Mouse (Mus musculus): ENCODE data around the gene Gm11634. TPM values are rescaled to one million over a fixed set of nuclear protein-coding genes. Genes with fewer than 3 reads are reported as not detected.
"Not testable (repeated sequence)": the region's sequence is repeated elsewhere in the genome, so short reads cannot be mapped to it uniquely, and the experiment has no call there.

Gene Gm11634
- polyA plus RNA-seq, 1 experiment from 2014 or later, result not detected

GRCm38 (mm10) chr11:101618596-101618995, 19.5 kb upstream of the Gm11634 start:
- H3K36me3 ChIP-seq (ENCODE audit: control insufficient read depth, insufficient read depth, low read length), result no peaks in the 10 kb centered on the region
- no peak overlapping the region for H3K27ac ChIP-seq (ENCODE audit: low read depth, low read length)
- no peak overlapping the region for H3K4me2 ChIP-seq (ENCODE audit: low read length)
- no peak overlapping the region for H3K4me3 ChIP-seq (ENCODE audit: low read length)
- peaks cover 12% of the 10 kb centered on the region for H3K4me1 ChIP-seq (ENCODE audit: control insufficient read depth, insufficient read depth, low read depth, low read length)
- no peaks in the 10 kb centered on the region for H3K9me3 ChIP-seq (ENCODE audit: control insufficient read depth, low read length)
- ATAC-seq, result no peak
- no peaks in the 10 kb centered on the region for H3K27me3 ChIP-seq (replicated peaks; ENCODE audit: control insufficient read depth, insufficient read depth, low read length)
- WGBS, result 70% methylated on average over 3 of the region's 3 CpGs
- no peak overlapping the region for H3K9ac ChIP-seq (ENCODE audit: low read depth, low read length)

- H3K4me3 ChIP-seq (ENCODE audit: low read length), result no peak overlapping the region
- no peaks in the 10 kb centered on the region for H3K9me3 ChIP-seq (ENCODE audit: control insufficient read depth, low read length)
- 5% methylated on average over 8 of the region's 8 CpGs for WGBS
- H3K27me3 ChIP-seq (replicated peaks; ENCODE audit: control insufficient read depth, insufficient read depth, low read length), result no peaks in the 10 kb centered on the region
- ATAC-seq, result peak; percentile 77
- H3K4me2 ChIP-seq (ENCODE audit: low read length), result peak overlapping the region; percentile 50
- no peak overlapping the region for H3K9ac ChIP-seq (ENCODE audit: low read depth, low read length)
- peak overlapping the region; percentile 51 for H3K27ac ChIP-seq (ENCODE audit: low read depth, low read length)
- peaks cover 12% of the 10 kb centered on the region for H3K4me1 ChIP-seq (ENCODE audit: control insufficient read depth, insufficient read depth, low read depth, low read length)
- no peaks in the 10 kb centered on the region for H3K36me3 ChIP-seq (ENCODE audit: control insufficient read depth, insufficient read depth, low read length)
Measured at GRCm38 (mm10) chr11:101617849-101618248, 18.8 kb upstream of the Gm11634 start.

GRCm38 (mm10) chr11:101616948-101617767, 18.1 kb upstream of the Gm11634 start:
- Histone ChIP-seq H3K36me3 (ENCODE audit: control insufficient read depth, insufficient read depth, low read length) (no peaks in the 10 kb centered on the region), H3K9me3 (ENCODE audit: control insufficient read depth, low read length) (no peaks in the 10 kb centered on the region), H3K4me3 (ENCODE audit: low read length) (no peak overlapping the region), H3K27ac (ENCODE audit: low read depth, low read length) (peak overlapping the region; percentile 44; the same call in 1 of the 2 replicates), H3K4me1 (ENCODE audit: control insufficient read depth, insufficient read depth, low read depth, low read length) (peaks cover 12% of the 10 kb centered on the region), H3K4me2 (ENCODE audit: low read length) (peak overlapping the region; percentile 50), H3K27me3 (replicated peaks; ENCODE audit: control insufficient read depth, insufficient read depth, low read length) (no peaks in the 10 kb centered on the region), H3K9ac (ENCODE audit: low read depth, low read length) (no peak overlapping the region)
- 20% methylated on average over 18 of the region's 18 CpGs for WGBS
- peak; percentile 60; the same call in 1 of the 2 replicates for ATAC-seq

GRCm38 (mm10) chr11:101616104-101616503, 17.0 kb upstream of the Gm11634 start:
- Histone ChIP-seq H3K4me1 (ENCODE audit: control insufficient read depth, insufficient read depth, low read depth, low read length) (peaks cover 12% of the 10 kb centered on the region), H3K36me3 (ENCODE audit: control insufficient read depth, insufficient read depth, low read length) (no peaks in the 10 kb centered on the region), H3K27me3 (replicated peaks; ENCODE audit: control insufficient read depth, insufficient read depth, low read length) (no peaks in the 10 kb centered on the region), H3K9me3 (ENCODE audit: control insufficient read depth, low read length) (no peaks in the 10 kb centered on the region), H3K27ac (ENCODE audit: low read depth, low read length) (no peak overlapping the region), H3K9ac (ENCODE audit: low read depth, low read length) (no peak overlapping the region), H3K4me3 (ENCODE audit: low read length) (no peak overlapping the region), H3K4me2 (ENCODE audit: low read length) (no peak overlapping the region)
- WGBS, result 95% methylated on average over 8 of the region's 8 CpGs
- ATAC-seq, result no peak

GRCm38 (mm10) chr11:101615380-101615779, 16.3 kb upstream of the Gm11634 start:
- Histone ChIP-seq H3K27ac (ENCODE audit: low read depth, low read length) (no peak overlapping the region), H3K9ac (ENCODE audit: low read depth, low read length) (no peak overlapping the region), H3K4me3 (ENCODE audit: low read length) (no peak overlapping the region), H3K4me1 (ENCODE audit: control insufficient read depth, insufficient read depth, low read depth, low read length) (peaks cover 12% of the 10 kb centered on the region), H3K9me3 (ENCODE audit: control insufficient read depth, low read length) (no peaks in the 10 kb centered on the region), H3K36me3 (ENCODE audit: control insufficient read depth, insufficient read depth, low read length) (no peaks in the 10 kb centered on the region), H3K27me3 (replicated peaks; ENCODE audit: control insufficient read depth, insufficient read depth, low read length) (no peaks in the 10 kb centered on the region), H3K4me2 (ENCODE audit: low read length) (no peak overlapping the region)
- no peak for ATAC-seq
- WGBS, result 83% methylated on average over 6 of the region's 6 CpGs

- Histone ChIP-seq H3K9me3 (ENCODE audit: control insufficient read depth, low read length) (no peaks in the 10 kb centered on the region), H3K4me1 (ENCODE audit: control insufficient read depth, insufficient read depth, low read depth, low read length) (peaks cover 12% of the 10 kb centered on the region), H3K36me3 (ENCODE audit: control insufficient read depth, insufficient read depth, low read length) (no peaks in the 10 kb centered on the region), H3K9ac (ENCODE audit: low read depth, low read length) (no peak overlapping the region), H3K27me3 (replicated peaks; ENCODE audit: control insufficient read depth, insufficient read depth, low read length) (no peaks in the 10 kb centered on the region), H3K27ac (ENCODE audit: low read depth, low read length) (no peak overlapping the region), H3K4me2 (ENCODE audit: low read length) (no peak overlapping the region), H3K4me3 (ENCODE audit: low read length) (no peak overlapping the region)
- no peak for ATAC-seq
- WGBS, result 58% methylated on average over 4 of the region's 4 CpGs
Measured at GRCm38 (mm10) chr11:101614116-101614515, 15.1 kb upstream of the Gm11634 start.

GRCm38 (mm10) chr11:101613596-101613995, 14.5 kb upstream of the Gm11634 start:
- no peak for ATAC-seq
- Histone ChIP-seq H3K4me1 (ENCODE audit: control insufficient read depth, insufficient read depth, low read depth, low read length) (peaks cover 12% of the 10 kb centered on the region), H3K9me3 (ENCODE audit: control insufficient read depth, low read length) (no peaks in the 10 kb centered on the region), H3K27me3 (replicated peaks; ENCODE audit: control insufficient read depth, insufficient read depth, low read length) (no peaks in the 10 kb centered on the region), H3K9ac (ENCODE audit: low read depth, low read length) (no peak overlapping the region), H3K4me3 (ENCODE audit: low read length) (no peak overlapping the region), H3K27ac (ENCODE audit: low read depth, low read length) (no peak overlapping the region), H3K4me2 (ENCODE audit: low read length) (no peak overlapping the region), H3K36me3 (ENCODE audit: control insufficient read depth, insufficient read depth, low read length) (no peaks in the 10 kb centered on the region)
- 84% methylated on average over 6 of the region's 6 CpGs for WGBS

- WGBS, result 40% methylated on average over 11 of the region's 11 CpGs
- H3K9ac ChIP-seq (ENCODE audit: low read depth, low read length), result no peak overlapping the region
- no peak for ATAC-seq
Measured at GRCm38 (mm10) chr11:101610445-101610844, 11.4 kb upstream of the Gm11634 start.

GRCm38 (mm10) chr11:101607134-101607533, 8.1 kb upstream of the Gm11634 start:
- not testable (repeated sequence) for H3K4me1 ChIP-seq (ENCODE audit: control insufficient read depth, insufficient read depth, low read depth, low read length); H3K4me3 ChIP-seq (ENCODE audit: low read length); H3K9me3 ChIP-seq (ENCODE audit: control insufficient read depth, low read length); H3K27ac ChIP-seq (ENCODE audit: low read depth, low read length); H3K36me3 ChIP-seq (ENCODE audit: control insufficient read depth, insufficient read depth, low read length); H3K4me2 ChIP-seq (ENCODE audit: low read length); H3K27me3 ChIP-seq (replicated peaks; ENCODE audit: control insufficient read depth, insufficient read depth, low read length); ATAC-seq; H3K9ac ChIP-seq (ENCODE audit: low read depth, low read length)
- 93% methylated on average over 4 of the region's 4 CpGs for WGBS

More at GRCm38 (mm10) chr11:101610445-101610844, 11.4 kb upstream of the Gm11634 start:
- no peaks in the 10 kb centered on the region for H3K36me3 ChIP-seq (ENCODE audit: control insufficient read depth, insufficient read depth, low read length)
- H3K4me1 ChIP-seq (ENCODE audit: control insufficient read depth, insufficient read depth, low read depth, low read length), result no peaks in the 10 kb centered on the region
- H3K27ac ChIP-seq (ENCODE audit: low read depth, low read length), result no peak overlapping the region
- no peak overlapping the region for H3K4me2 ChIP-seq (ENCODE audit: low read length)
- H3K27me3 ChIP-seq (replicated peaks; ENCODE audit: control insufficient read depth, insufficient read depth, low read length), result no peaks in the 10 kb centered on the region
- no peaks in the 10 kb centered on the region for H3K9me3 ChIP-seq (ENCODE audit: control insufficient read depth, low read length)
- no peak overlapping the region for H3K4me3 ChIP-seq (ENCODE audit: low read length)
